Mouse (Mus musculus) CH12.LX (cell line): Measurements from ENCODE around the gene Spice1. TPM values are rescaled to one million over a fixed set of nuclear protein-coding genes. Genes with fewer than 3 reads are reported as not detected.

Experiments
- DNase-seq: peaks from one replicate; pipeline ENCODE4 v3.0.0-alpha.2; 2013; ENCODE audit errors: extremely low read depth
- H3K27ac ChIP-seq: 2 replicates; pipeline ENCODE4 v1.5.1; 2012; ENCODE audit warnings: low read depth, mild to moderate bottlenecking, control low read depth, moderate library complexity; ENCODE audit not compliant: insufficient read depth
- H3K27me3 ChIP-seq: replicated peaks from 2 replicates; pipeline ENCODE3; 2012; ENCODE audit warnings: inconsistent platforms
- H3K36me3 ChIP-seq, 2 experiments: replicated peaks in 1 of 2; 2 replicates each; pipeline versions ENCODE3 to v1.6.1; 2012; ENCODE audit warnings: inconsistent platforms in 1 of 2, low read length in 1 of 2, mild to moderate bottlenecking in 1 of 2, mixed read lengths in 1 of 2, moderate library complexity in 1 of 2; ENCODE audit not compliant: control insufficient read depth in 1 of 2, insufficient read depth in 1 of 2
- H3K4me1 ChIP-seq, 2 experiments: 2 replicates each; pipeline ENCODE4 v1.6.1; 2012; ENCODE audit warnings: inconsistent platforms in 1 of 2, moderate library complexity in 1 of 2; ENCODE audit not compliant: insufficient read depth in 2 of 2, control insufficient read depth in 1 of 2
- H3K4me2 ChIP-seq: 2 replicates; pipeline ENCODE4 v1.6.1; 2012; ENCODE audit warnings: low read depth, mild to moderate bottlenecking, control low read depth; ENCODE audit not compliant: poor library complexity, insufficient read depth, severe bottlenecking
- H3K4me3 ChIP-seq, 3 experiments: fragments of 150-350 bp in 1 of 3; sonication (generic) in 1 of 3; replicated peaks in 1 of 3; 2 replicates each; pipeline versions ENCODE3 to v1.5.1; 2011 to 2012; ENCODE audit warnings: low read depth in 2 of 3, low read length in 2 of 3, mild to moderate bottlenecking in 2 of 3, moderate library complexity in 2 of 3, control low read depth in 1 of 3, improper control_type of control experiment in 1 of 3, inconsistent platforms in 1 of 3, mixed read lengths in 1 of 3; ENCODE audit not compliant: poor library complexity in 1 of 3
- H3K79me2 ChIP-seq: replicated peaks from 2 replicates; pipeline ENCODE4 v1.6.1; 2012; ENCODE audit warnings: mild to moderate bottlenecking, moderate library complexity; ENCODE audit not compliant: control insufficient read depth, poor library complexity, insufficient read depth, severe bottlenecking; ENCODE audit errors: extremely low read depth
- H3K9ac ChIP-seq: 2 replicates; pipeline ENCODE4 v1.6.1; 2012; ENCODE audit warnings: low read depth, mild to moderate bottlenecking, control low read depth, moderate library complexity; ENCODE audit not compliant: insufficient read depth
- H3K9me3 ChIP-seq: replicated peaks from 2 replicates; pipeline ENCODE3; 2012; ENCODE audit warnings: low read length, inconsistent platforms, mixed read lengths
- BHLHE40 ChIP-seq: IDR thresholded peaks from 2 replicates; pipeline ENCODE4 v1.6.1; 2011; ENCODE audit warnings: mild to moderate bottlenecking, low read depth, low read length, improper control_type of control experiment
- CTCF ChIP-seq, 2 experiments: IDR thresholded peaks in 1 of 2; conservative IDR thresholded peaks in 1 of 2; 2 replicates each; pipeline ENCODE4 v1.5.1; 2011 to 2012; ENCODE audit warnings: low read depth in 2 of 2, low read length in 2 of 2, improper control_type of control experiment in 1 of 2, inconsistent platforms in 1 of 2, mild to moderate bottlenecking in 1 of 2, moderate library complexity in 1 of 2
- EP300 ChIP-seq: IDR thresholded peaks from 2 replicates; pipeline ENCODE4 v1.6.1; 2011; ENCODE audit warnings: low read length, improper control_type of control experiment
- ETS1 ChIP-seq: conservative IDR thresholded peaks from 2 replicates; pipeline ENCODE4 v1.6.1; 2012; ENCODE audit warnings: low read depth, mild to moderate bottlenecking, inconsistent platforms, low read length, improper control_type of control experiment, moderate library complexity
- JUND ChIP-seq: conservative IDR thresholded peaks from 2 replicates; pipeline ENCODE4 v1.6.1; 2011; ENCODE audit warnings: low read depth, low read length, improper control_type of control experiment
- KAT2A ChIP-seq: IDR thresholded peaks from 2 replicates; pipeline ENCODE4 v1.6.1; 2012; ENCODE audit warnings: low read length, improper control_type of control experiment, inconsistent platforms; ENCODE audit not compliant: insufficient replicate concordance
- MAZ ChIP-seq: IDR thresholded peaks from 2 replicates; pipeline ENCODE4 v1.6.1; 2012; ENCODE audit warnings: low read depth, mild to moderate bottlenecking, inconsistent platforms, low read length, improper control_type of control experiment, moderate library complexity
- MXI1 ChIP-seq: IDR thresholded peaks from 2 replicates; pipeline ENCODE4 v1.6.1; 2011; ENCODE audit warnings: mild to moderate bottlenecking, low read depth, low read length, improper control_type of control experiment
- MYC ChIP-seq: IDR thresholded peaks from 2 replicates; pipeline ENCODE4 v1.6.1; 2011; ENCODE audit warnings: low read depth, mild to moderate bottlenecking, improper control_type of control experiment, low read length
- NELFE ChIP-seq: IDR thresholded peaks from 2 replicates; pipeline ENCODE4 v1.6.1; 2011; ENCODE audit warnings: low read depth, low read length, improper control_type of control experiment
- PAX5 ChIP-seq: IDR thresholded peaks from 2 replicates; pipeline ENCODE4 v1.6.1; 2012; ENCODE audit warnings: low read length, inconsistent platforms, mixed read lengths
- RAD21 ChIP-seq: IDR thresholded peaks from 2 replicates; pipeline ENCODE4 v1.6.1; 2011; ENCODE audit warnings: low read depth, mild to moderate bottlenecking, low read length, improper control_type of control experiment, moderate library complexity
- SIN3A ChIP-seq: IDR thresholded peaks from 2 replicates; pipeline ENCODE4 v1.6.1; 2012; ENCODE audit warnings: low read length, improper control_type of control experiment, inconsistent platforms
- SMC3 ChIP-seq: IDR thresholded peaks from 2 replicates; pipeline ENCODE4 v1.6.1; 2011; ENCODE audit warnings: low read depth, low read length, improper control_type of control experiment
- UBTF ChIP-seq: IDR thresholded peaks from 2 replicates; pipeline ENCODE4 v1.6.1; 2012; ENCODE audit warnings: low read depth, mild to moderate bottlenecking, inconsistent platforms, low read length, improper control_type of control experiment, moderate library complexity
- USF1 ChIP-seq: IDR thresholded peaks from 2 replicates; pipeline ENCODE4 v1.6.1; 2014; ENCODE audit warnings: low read depth, mild to moderate bottlenecking, inconsistent platforms, low read length, improper control_type of control experiment
- USF2 ChIP-seq: conservative IDR thresholded peaks from 2 replicates; pipeline ENCODE4 v1.6.1; 2011; ENCODE audit warnings: low read depth, low read length, improper control_type of control experiment
- ZC3H11A ChIP-seq: IDR thresholded peaks from 2 replicates; pipeline ENCODE4 v1.6.1; 2012; ENCODE audit warnings: low read depth, mild to moderate bottlenecking, inconsistent platforms, low read length, improper control_type of control experiment
- dilution Hi-C: fragments of 300-500 bp; cut with MboI; formaldehyde crosslinking; loops from 2 replicates; pipeline ENCODE4 v1.14.3; 2020; ENCODE audit warnings: low sequenced_read_pairs; ENCODE audit not compliant: extremely low pct_unique_long_range_greater_than_20kb, extremely low pct_ligation_motif_present
- in situ Hi-C: fragments of 300-500 bp; cut with MboI; formaldehyde crosslinking; loops from 3 replicates; pipeline ENCODE4 v1.14.3; 2019; ENCODE audit warnings: low sequenced_read_pairs, low pct_ligation_motif_present, low pct_unique_long_range_greater_than_20kb, mixed read lengths
- polyA plus RNA-seq: library from polyadenylated mRNA; unstranded; fragments of >175 nt; gene quantifications from 2 replicates; pipeline ENCODE4 v1.2.1, GENCODE M21; 2012; ENCODE audit warnings: low read depth; ENCODE audit not compliant: insufficient read length
- total RNA-seq, 2 experiments: library from RNA; depleted of rRNA; stranded (reverse); fragments of 300-350 nt in 1 of 2; fragments of >200 nt in 1 of 2; gene quantifications; 2 replicates each; pipeline ENCODE4 v1.2.3; 2012 to 2014

The Spice1 gene
- total and polyA plus RNA-seq, 3 experiments = 12.1 to 19.6 (median 15.7) TPM

DNA sequence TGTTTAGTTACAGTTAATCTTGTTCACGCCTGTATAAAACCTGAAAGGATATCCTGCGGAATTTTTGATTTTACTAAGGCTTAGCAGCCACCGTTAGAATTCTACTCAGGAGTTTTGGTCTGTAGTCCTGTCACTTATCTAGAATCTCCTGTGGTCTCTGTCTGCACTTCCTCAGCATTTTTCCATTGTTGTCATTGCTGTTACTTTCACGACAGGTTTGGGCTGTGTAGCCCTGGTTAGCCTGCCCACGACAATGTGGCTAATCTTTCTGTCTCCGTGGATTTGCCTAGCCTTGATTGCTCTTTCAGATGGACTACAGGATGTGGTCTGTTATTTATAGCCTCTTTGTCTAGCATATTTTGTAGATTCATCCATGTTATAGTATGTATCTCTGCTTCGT is 9.4 kb downstream of the Spice1 start:
- Histone ChIP-seq H3K4me3 (no peak overlapping the region), H3K27me3 (no peaks in the 10 kb centered on the region), H3K4me1 (peaks cover 0 to 9% of the 10 kb centered on the region in 2 experiments; a peak in 1 of 4 replicates), H3K4me2 (no peak overlapping the region), H3K9me3 (no peaks in the 10 kb centered on the region), H3K9ac (no peak overlapping the region), H3K79me2 (no peaks in the 10 kb centered on the region)
- in situ Hi-C loops = no loop called here
- TF ChIP-seq EP300 (0 out of 2 replicates have a peak, but pooled peaks have one; percentile 24), KAT2A (no peak), USF1 (no peak), SIN3A (no peak)
- TF ChIP-seq, all 38 proteins: peak for 1
- H3K36me3 ChIP-seq = peaks cover 3 to 27% of the 10 kb centered on the region in 2 experiments
- H3K27ac ChIP-seq = no peak overlapping the region
- dilution Hi-C loops = no loop called here
- no peak for DNase-seq

DNA sequence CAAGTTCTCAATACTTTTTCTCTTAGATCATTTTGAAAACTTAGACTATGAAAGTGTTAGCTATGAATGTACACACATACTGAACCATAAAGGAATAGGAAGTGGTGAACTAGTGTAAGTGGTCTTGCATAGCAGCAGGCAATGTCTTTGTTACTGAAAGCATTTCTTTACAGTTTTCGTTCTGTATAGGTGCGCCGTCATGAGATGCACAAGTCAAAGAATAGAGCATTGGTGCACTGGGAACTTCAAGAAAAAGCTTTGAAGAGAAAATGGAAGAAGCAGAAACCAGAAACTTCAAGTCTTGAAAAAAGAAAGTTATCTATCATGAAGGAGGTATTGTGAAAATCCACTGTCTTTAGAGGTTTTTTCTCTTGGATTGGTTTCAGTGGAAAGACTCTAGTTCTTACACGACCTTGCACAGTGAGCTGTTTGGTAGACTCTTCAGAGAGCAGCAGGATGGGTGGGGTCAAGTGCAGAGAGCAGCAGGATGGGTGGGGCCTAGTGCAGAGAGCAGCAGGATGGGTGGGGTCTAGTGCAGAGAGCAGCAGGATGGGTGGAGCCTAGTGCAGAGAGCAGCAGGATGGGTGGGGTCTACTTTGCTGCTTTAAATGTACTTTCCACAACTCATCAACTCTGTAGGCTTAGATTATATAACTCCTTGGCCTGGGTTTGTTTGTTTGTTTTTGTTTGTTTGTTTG is 10.8 kb downstream of the Spice1 start:
- TF ChIP-seq USF2 (no peak), PAX5 (no peak), NELFE (no peak), MAZ (no peak)
- no peak overlapping the region for H3K9ac ChIP-seq
- H3K4me3 ChIP-seq = no peak overlapping the region
- H3K36me3 ChIP-seq = peaks cover 7 to 32% of the 10 kb centered on the region in 2 experiments
- dilution Hi-C loops (no loop called here), in situ Hi-C loops (no loop called here)
- H3K9me3 ChIP-seq = no peaks in the 10 kb centered on the region
- H3K4me1 ChIP-seq = peaks cover 0 to 9% of the 10 kb centered on the region in 2 experiments; a peak in 1 of 4 replicates
- no peak overlapping the region for H3K4me2 ChIP-seq
- H3K27me3 ChIP-seq = no peaks in the 10 kb centered on the region
- H3K79me2 ChIP-seq = no peaks in the 10 kb centered on the region
- H3K27ac ChIP-seq = no peak overlapping the region
- peak; percentile 60 for DNase-seq

DNA sequence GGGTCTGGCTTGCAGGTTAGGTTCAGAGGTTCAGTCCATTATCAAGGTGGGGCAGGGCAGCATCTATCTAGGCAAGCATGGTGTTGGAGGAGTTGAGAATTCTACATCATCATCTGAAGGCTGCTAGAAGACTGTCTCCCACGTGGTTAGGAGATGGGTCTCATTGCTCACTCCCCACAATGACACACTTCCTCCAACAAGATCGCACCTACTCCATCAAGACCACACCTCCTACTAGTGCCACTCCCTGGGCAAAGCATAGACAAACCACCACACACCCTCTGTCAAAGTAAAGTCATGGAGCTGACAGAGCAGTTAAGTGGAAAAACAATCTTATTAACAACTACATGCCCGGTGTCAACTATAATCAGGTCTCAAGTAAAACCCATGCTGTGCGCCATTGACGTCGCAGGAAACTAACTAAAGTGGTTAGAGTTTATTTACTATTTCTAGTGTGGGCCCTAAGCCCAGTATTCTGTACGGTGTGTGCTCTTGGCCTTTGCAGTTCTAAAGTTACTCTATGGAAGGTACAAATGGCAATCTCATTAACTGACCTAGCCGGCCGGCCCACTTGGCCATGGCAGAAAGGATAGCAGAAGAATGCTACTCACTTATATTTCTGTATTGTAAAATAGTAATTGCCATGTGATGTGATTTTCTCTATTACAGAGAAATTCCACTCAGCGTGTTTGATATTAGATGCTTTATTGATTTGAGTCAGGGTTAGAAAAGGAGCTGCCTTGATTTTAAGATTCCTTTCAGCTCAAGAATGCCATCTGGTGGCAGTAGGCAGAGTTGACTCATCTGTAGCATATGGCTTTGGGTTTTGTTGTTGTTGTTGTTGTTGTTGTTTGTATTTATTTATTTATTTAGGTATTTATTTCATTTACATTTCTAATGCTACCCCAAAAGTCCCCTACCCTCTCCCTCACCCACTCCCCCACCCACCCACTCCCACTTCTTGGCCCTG is 15.3 kb downstream of the Spice1 start:
- in situ Hi-C loops = no loop called here
- Histone ChIP-seq H3K4me2 (no peak overlapping the region), H3K9ac (no peak overlapping the region), H3K79me2 (no peaks in the 10 kb centered on the region), H3K4me1 (peaks cover 0 to 5% of the 10 kb centered on the region in 2 experiments; a peak in 1 of 4 replicates), H3K36me3 (peaks cover 15 to 46% of the 10 kb centered on the region in 2 experiments), H3K9me3 (no peaks in the 10 kb centered on the region), H3K27ac (no peak overlapping the region), H3K27me3 (no peaks in the 10 kb centered on the region), H3K4me3 (no peak overlapping the region)
- dilution Hi-C loops = no loop called here
- TF ChIP-seq BHLHE40 (no peak), UBTF (no peak), MXI1 (no peak), MYC (0 out of 2 replicates have a peak, but pooled peaks have one; percentile 30), RAD21 (peak; percentile 85), ZC3H11A (peak; percentile 60), JUND (peak; percentile 46; the same call in 1 of the 2 replicates), SMC3 (peak; percentile 92), ETS1 (no peak), CTCF (conservative IDR thresholded peaks at IDR 0.05 in 1 of 2, IDR thresholded peaks at IDR 0.05 in 1 of 2; ENCODE audit: low read depth in 2 of 2, low read length in 2 of 2) (peak; percentile 57 to 89)
- peak; percentile 49 for DNase-seq
